Mouse (Mus musculus): ENCODE data around the gene Gemin8. TPM values are rescaled to one million over a fixed set of nuclear protein-coding genes. Genes with fewer than 3 reads are reported as not detected.

The Gemin8 gene
- 18.8 TPM for polyA plus RNA-seq (2017; shearing (Covaris generic))

DNA sequence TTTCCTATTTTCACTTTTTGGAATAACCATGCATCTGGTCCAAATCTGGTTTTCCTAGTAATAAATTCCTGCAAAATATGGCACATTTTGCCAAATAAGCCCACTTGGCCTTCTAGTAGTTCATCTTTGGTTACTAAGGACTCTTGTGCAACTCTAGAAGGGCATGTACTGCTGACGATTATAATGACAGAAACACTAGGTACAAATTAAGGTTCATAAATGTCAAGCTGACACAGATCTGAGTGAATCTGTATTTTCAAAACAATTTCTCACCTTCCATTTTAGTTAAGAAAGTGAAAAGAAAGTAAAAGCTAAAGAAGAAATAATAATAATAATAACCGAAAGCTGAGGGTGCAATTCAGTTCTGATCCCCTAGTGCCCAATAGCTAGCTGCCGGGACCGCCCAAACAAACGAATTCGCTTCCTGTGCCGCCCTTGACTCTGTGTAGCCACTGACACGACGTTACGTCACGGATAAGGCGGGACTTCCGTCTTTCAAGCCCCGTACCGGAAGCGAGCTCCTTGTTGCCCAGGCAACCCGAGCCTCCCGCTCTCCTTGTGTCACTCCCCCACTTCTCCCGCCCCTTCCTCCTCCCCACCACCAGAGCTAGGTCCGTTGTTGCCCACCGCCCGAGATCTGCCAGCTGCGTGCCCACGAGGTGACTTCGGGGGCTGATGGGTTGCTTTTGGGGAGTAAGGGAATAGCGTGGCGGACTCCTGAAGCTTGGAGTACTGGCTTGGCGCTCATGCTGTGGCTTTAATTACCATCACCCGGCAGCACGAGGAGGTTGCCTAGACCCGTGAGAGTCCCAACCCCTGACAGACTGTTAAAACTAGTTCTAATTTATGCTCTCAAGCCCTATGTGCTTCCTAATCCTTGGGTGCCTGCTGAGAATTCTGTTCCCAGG is at the start of gene Gemin8:
Gene Gemin8 (plus strand): TSS at position 563 of the 908 bp plus-strand sequence.

DNA sequence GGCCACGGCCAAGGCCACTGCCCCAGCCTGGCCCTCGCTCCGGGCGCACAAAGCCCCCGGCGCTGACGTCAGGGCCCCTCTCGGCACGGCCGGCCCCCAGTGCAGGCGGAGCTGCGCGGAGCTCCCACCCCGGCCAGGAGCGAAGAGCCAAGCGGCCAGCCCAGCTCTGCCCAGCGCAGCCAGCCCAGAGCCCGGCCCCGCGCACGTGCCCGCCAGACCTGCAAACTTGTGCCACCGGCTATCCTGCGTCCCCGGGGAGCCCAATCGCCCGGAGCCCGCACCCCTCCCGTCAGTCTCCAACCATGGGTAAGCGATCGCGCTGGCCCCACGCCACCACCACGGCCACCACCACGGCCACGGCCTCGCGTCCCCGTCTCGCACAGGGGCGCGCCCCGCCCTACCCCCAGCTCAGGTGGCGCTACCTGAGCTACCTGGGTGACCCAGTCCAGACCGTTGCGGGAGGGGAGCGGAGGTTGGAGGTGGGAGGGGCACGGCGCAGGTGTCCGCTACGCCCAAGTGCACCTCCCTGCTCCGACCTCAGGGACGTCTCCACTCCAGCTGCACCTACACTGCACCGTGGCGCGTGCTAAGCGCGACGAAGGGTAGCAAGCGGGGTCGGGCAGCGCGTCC is 68.7 kb downstream of the Gemin8 start, which contains the start of gene Gpm6b:
Gene Gpm6b (plus strand): TSS at position 81 of the 630 bp plus-strand sequence.

Other genes with a start within 250 kb of the Gemin8 start
- 24.5 TPM for gene Gpm6b, start 68.5 kb downstream of the Gemin8 start, polyA plus RNA-seq (2017; shearing (Covaris generic))

Measured in activated CD4-positive, CD25-positive, alpha-beta regulatory T cell, adult 9 weeks (primary cell).